ENCODE assay signal across 26 mouse cellular contexts in genomic region chr12:32101306-32101705, GRCm38 (mm10). TPM values are rescaled to one million over a fixed set of nuclear protein-coding genes. Genes with fewer than 3 reads are reported as not detected.
A peak's percentile ranks its signal among the peaks of the same experiment; 100 is the strongest.
DNase-seq lines count a peak whose midpoint lies in the region; ATAC-seq lines count a peak whose summit lies in the region.
"Had no signal": no experiment of that assay in that cellular context is flagged by ENCODE, and none has a peak within 500 bp of the region (broad histone marks: within the 10 kb centered on the region; RNA-seq: fewer than 3 reads in every experiment).

No protein-coding gene starts in this region.

- intact Hi-C loops in heart, postnatal 14 days (cut with DNase I): no loop called here

- peaks cover 63% of the 10 kb centered on the region for H3K4me1 ChIP-seq in liver, embryonic 15.5 days (replicated peaks)
- H3K4me1 ChIP-seq: hindbrain, embryonic 13.5 days; limb, embryonic 15.5 days; stomach, embryonic 15.5 days had no signal

- H3K9ac ChIP-seq in liver, embryonic 15.5 days: peak overlapping the region; percentile 1; the same call in 1 of the 2 replicates
- H3K9ac ChIP-seq: heart, embryonic 13.5 days; hindbrain, embryonic 13.5 days; limb, embryonic 15.5 days; stomach, embryonic 15.5 days had no signal

- peak overlapping the region; percentile 25; the same call in 1 of the 2 replicates for H3K4me2 ChIP-seq in liver, embryonic 15.5 days
- H3K4me2 ChIP-seq: heart, embryonic 13.5 days; hindbrain, embryonic 13.5 days; limb, embryonic 15.5 days; stomach, embryonic 15.5 days had no signal

- H3K36me3 ChIP-seq in liver, embryonic 15.5 days (replicated peaks): peaks cover 59% of the 10 kb centered on the region
- H3K36me3 ChIP-seq: heart, embryonic 13.5 days; hindbrain, embryonic 13.5 days; limb, embryonic 15.5 days; midbrain, embryonic 10.5 days; stomach, embryonic 15.5 days had no signal

- no peaks in the 10 kb centered on the region for H3K27me3 ChIP-seq in liver, embryonic 15.5 days
- H3K27me3 ChIP-seq: heart, embryonic 13.5 days; hindbrain, embryonic 13.5 days; limb, embryonic 15.5 days; Patski; stomach, embryonic 15.5 days had no signal

- no peak for ATAC-seq in liver, embryonic 15.5 days (ENCODE audit: insufficient read depth)
- ATAC-seq: forebrain, embryonic 16.5 days; Patski had no signal

- peak; percentile 58 for DNase-seq in heart, adult 11 months
- no peak for DNase-seq in heart, postnatal 14 days
- DNase-seq in spleen, postnatal 36 days (ENCODE audit: low spot score in 2 of 2): peak; percentile 61
- no peak for DNase-seq in spleen, postnatal 10 days (ENCODE audit: low spot score in 2 of 2)
- DNase-seq in urinary bladder, adult 2 months (ENCODE audit: low spot score): no peak
- no peak for DNase-seq in embryo, embryonic 11 days
- no peak for DNase-seq in layer of hippocampus, adult 9-11 months
- DNase-seq: adrenal gland, adult 2 months; cerebellum, adult 2 months; cerebellum, postnatal 36 days; gastrocnemius, postnatal 10 days; heart, adult 18-20 months; heart, postnatal 36 days; kidney, adult 18-20 months; right cerebral cortex, adult 18-20 months; right cerebral cortex, postnatal 4 days had no signal

- H3K9me3 ChIP-seq in liver, embryonic 15.5 days (replicated peaks): no peaks in the 10 kb centered on the region
- H3K9me3 ChIP-seq: G1E; heart, embryonic 13.5 days; hindbrain, embryonic 13.5 days; limb, embryonic 15.5 days; midbrain, embryonic 10.5 days; stomach, embryonic 15.5 days had no signal

- 74% methylated on average over 4 of the region's 4 CpGs for WGBS in liver, embryonic 15.5 days (ENCODE audit: insufficient replicate concordance)

- H3K27ac ChIP-seq in liver, embryonic 15.5 days (replicated peaks): peak overlapping the region; percentile 70
- H3K27ac ChIP-seq: heart, embryonic 13.5 days; hindbrain, embryonic 13.5 days; left cerebral cortex, adult 2 months; limb, embryonic 15.5 days; midbrain, embryonic 10.5 days; stomach, embryonic 15.5 days had no signal

- H3K4me3 ChIP-seq in liver, embryonic 15.5 days (replicated peaks): no peak overlapping the region
- H3K4me3 ChIP-seq: heart, embryonic 13.5 days; hindbrain, embryonic 13.5 days; left cerebral cortex, adult 2 months; limb, embryonic 15.5 days; midbrain, embryonic 10.5 days; stomach, embryonic 15.5 days had no signal

RNA-seq across cellular contexts. Expression of gene Prkar2b, which starts 40.2 kb away (rescaled TPM):
- 10 to 100 TPM in 1 of 2 experiments, 1 to 10 TPM in 1; 3.8 to 13.1 TPM for total RNA-seq in heart, postnatal 14 days (2021)
- 66.8 and 70.4 TPM in 2 replicates for polyA plus RNA-seq in liver, embryonic 15.5 days (2015; fragmentation: Nextera tagmentation; extraction: Ambion mirVana)
- 8.6 and 10.0 TPM in 2 replicates for polyA plus RNA-seq in urinary bladder, adult 2 months (2012; rRNA removed)

Comparison
In these comparisons a context has a peak if more than half of its experiments do, and no peak if none do; other contexts are left out.
1. DNase-seq: peak in heart, adult 11 months (single experiment) and spleen, postnatal 36 days (2 of 2); none in heart, postnatal 14 days (0 of 2), spleen, postnatal 10 days (0 of 2), urinary bladder, adult 2 months (single experiment), embryo, embryonic 11 days (single experiment) and layer of hippocampus, adult 9-11 months (single experiment).